ENCODE assay signal across 28 mouse cellular contexts in genomic region chr3:121521633-121522125, GRCm38 (mm10). TPM values are rescaled to one million over a fixed set of nuclear protein-coding genes. Genes with fewer than 3 reads are reported as not detected.
"Had no signal": no experiment of that assay in that cellular context is flagged by ENCODE, and none has a peak within 500 bp of the region (broad histone marks: within the 10 kb centered on the region; RNA-seq: fewer than 3 reads in every experiment).

No protein-coding gene starts in this region.

- DNase-seq: gastrocnemius, adult 2 months; gastrocnemius, postnatal 10 days; gastrocnemius, postnatal 25 days; heart, adult 18-20 months; heart, postnatal 10 days; heart, postnatal 4 days; kidney, adult 2 months; kidney, adult 9 months; kidney, postnatal 14 days; kidney, postnatal 36 days; layer of hippocampus, adult 9-11 months; layer of hippocampus, postnatal 36 days; left cerebral cortex, postnatal 4 days had no signal

- H3K9me3 ChIP-seq: heart, embryonic 10.5 days; heart, embryonic 12.5 days; hindbrain, embryonic 10.5 days; hindbrain, embryonic 12.5 days; intestine, embryonic 15.5 days; kidney, embryonic 15.5 days; limb, embryonic 13.5 days; limb, embryonic 15.5 days; liver, embryonic 12.5 days had no signal

- ATAC-seq: hindbrain, embryonic 16.5 days; inflammation-experienced regulatory T-cells, adult 6 months; intestine, embryonic 15.5 days; intestine, postnatal 0 days; liver, embryonic 12.5 days had no signal

- H3K36me3 ChIP-seq: heart, embryonic 10.5 days; heart, embryonic 12.5 days; hindbrain, embryonic 10.5 days; hindbrain, embryonic 12.5 days; kidney, embryonic 15.5 days; limb, embryonic 13.5 days; limb, embryonic 15.5 days; liver, embryonic 12.5 days had no signal

- H3K4me3 ChIP-seq: gastrocnemius, adult 2 months; heart, embryonic 10.5 days; heart, embryonic 12.5 days; hindbrain, embryonic 10.5 days; hindbrain, embryonic 12.5 days; intestine, embryonic 15.5 days; kidney, embryonic 15.5 days; limb, embryonic 13.5 days; limb, embryonic 15.5 days; liver, embryonic 12.5 days had no signal

- H3K4me2 ChIP-seq: heart, embryonic 12.5 days; hindbrain, embryonic 12.5 days; hindbrain, embryonic 14.5 days; intestine, embryonic 15.5 days; kidney, embryonic 15.5 days; limb, embryonic 13.5 days; limb, embryonic 15.5 days; liver, embryonic 12.5 days had no signal

- H3K9ac ChIP-seq: heart, embryonic 12.5 days; hindbrain, embryonic 12.5 days; hindbrain, embryonic 14.5 days; intestine, embryonic 15.5 days; kidney, embryonic 15.5 days; limb, embryonic 13.5 days; limb, embryonic 15.5 days; liver, embryonic 12.5 days; liver, embryonic 14.5 days had no signal

- H3K27me3 ChIP-seq: heart, embryonic 12.5 days; hindbrain, embryonic 12.5 days; intestine, embryonic 15.5 days; kidney, embryonic 15.5 days; limb, embryonic 13.5 days; limb, embryonic 15.5 days; liver, embryonic 12.5 days had no signal

- H3K27ac ChIP-seq: gastrocnemius, adult 2 months; heart, embryonic 10.5 days; hindbrain, embryonic 10.5 days; hindbrain, embryonic 12.5 days; hindbrain, embryonic 14.5 days; intestine, embryonic 15.5 days; kidney, embryonic 15.5 days; kidney, postnatal 0 days; limb, embryonic 13.5 days; limb, embryonic 15.5 days; liver, embryonic 12.5 days; liver, embryonic 14.5 days had no signal

RNA-seq across cellular contexts. Expression of gene Slc44a3, which starts 10.5 kb away (rescaled TPM):
- polyA plus RNA-seq: inflammation-experienced regulatory T-cells, adult 6 months had no signal
